Mouse (Mus musculus): ENCODE data around the gene Gm28168.
"Not testable (repeated sequence)": the region's sequence is repeated elsewhere in the genome, so short reads cannot be mapped to it uniquely, and the experiment has no call there.

Gm28168 gene

DNA sequence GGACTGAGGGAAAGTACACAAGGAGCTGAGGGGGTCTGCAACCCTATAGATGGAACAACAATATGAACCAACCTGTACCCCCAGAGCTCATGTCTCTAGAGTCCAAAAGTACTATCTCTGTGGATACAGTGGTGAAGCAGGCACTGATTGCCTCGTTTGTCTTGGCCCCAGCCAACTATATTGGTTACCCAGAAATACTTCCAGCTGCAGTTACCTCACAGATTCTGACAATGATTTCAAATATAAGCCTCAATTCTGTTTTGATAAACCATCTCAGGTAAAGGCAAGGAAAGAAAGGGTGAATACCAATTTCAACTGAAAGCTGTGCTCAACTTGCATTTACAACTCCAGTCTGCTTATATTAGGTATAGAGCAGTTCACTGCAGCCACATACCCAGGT, at the start of gene Gm28168:
Gene Gm28168, plus strand, starts transcription at position 301 of the 400 bp plus-strand sequence.
- DNase-seq (ENCODE audit: inconsistent age in 2 of 2, low spot score in 1 of 2), result not testable (repeated sequence)

DNA sequence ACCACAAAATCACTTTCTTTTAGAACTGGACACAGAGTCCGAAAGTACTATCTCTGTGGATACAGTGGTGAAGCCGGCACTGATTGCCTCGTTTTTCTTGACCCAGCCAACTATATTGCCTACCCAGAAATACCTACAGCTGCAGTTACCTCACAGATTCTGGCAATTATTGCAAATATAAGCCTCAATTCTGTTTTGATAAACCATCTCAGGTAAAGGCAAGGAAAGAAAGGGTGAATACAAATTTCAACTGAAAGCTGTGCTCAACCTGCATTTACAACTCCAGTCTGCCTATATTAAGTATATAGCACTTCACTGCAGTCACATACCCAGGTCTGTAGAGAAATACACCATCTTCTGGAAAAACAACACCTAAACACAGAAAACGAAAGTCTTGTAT, 37.8 kb downstream of the Gm28168 start, which contains the start of gene Gm7145:
Gene Gm7145, plus strand, starts transcription at position 301 of the 400 bp plus-strand sequence.
- DNase-seq (ENCODE audit: inconsistent age in 2 of 2, low spot score in 1 of 2), result no peak
